Mouse (Mus musculus): ENCODE results near the gene Nudt5.

DNA sequence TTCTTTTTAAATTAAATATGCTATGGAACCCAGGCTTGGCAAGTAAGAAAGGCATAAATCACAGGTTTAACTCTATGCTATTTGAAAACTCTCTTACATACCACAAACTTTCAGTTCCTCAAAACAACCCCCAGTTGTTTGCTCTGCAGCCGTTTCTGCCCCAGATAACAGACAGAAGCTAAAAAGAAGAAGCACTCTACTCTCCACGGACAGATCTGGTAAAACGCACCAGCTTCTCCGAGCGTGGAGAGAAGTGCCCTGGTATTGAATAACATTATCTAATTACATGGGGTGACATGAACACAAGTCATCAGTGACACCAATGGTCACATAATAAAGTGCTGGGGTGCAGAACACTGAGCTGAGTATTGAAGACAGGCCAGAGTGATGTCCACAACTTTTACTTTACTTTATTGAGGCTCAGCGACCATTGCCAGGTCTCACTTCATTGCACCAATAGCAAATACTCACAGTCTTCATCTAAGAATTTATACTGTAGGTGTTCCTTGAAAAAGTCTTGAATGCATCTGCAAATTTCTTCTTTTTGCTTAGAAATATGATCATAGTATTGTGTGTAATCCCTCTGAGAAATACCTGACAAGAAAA is 40.3 kb upstream of the Nudt5 start:
- no peak for TF ChIP-seq TAL1 (conservative IDR thresholded peaks at IDR 0.05; ENCODE audit: low read depth, low read length)
- no peak for TF ChIP-seq CTCF (IDR thresholded peaks at IDR 0.05; ENCODE audit: low read depth, low read length)
- no peak for TF ChIP-seq GATA1 (IDR thresholded peaks at IDR 0.05; ENCODE audit: borderline replicate concordance, low read length)
- no peak for TF ChIP-seq POLR2AphosphoS5 (IDR thresholded peaks at IDR 0.05; ENCODE audit: insufficient replicate concordance, low read depth, low read length)

Measured in G1E (cell line).